Mouse (Mus musculus) testis, adult 10 weeks (tissue): Measurements from ENCODE around the gene Hrh2. TPM values are rescaled to one million over a fixed set of nuclear protein-coding genes. Genes with fewer than 3 reads are reported as not detected.

Experiments used
- polyA plus RNA-seq: library from polyadenylated mRNA; stranded (reverse); fragments of 350-450 nt; fragmentation: Illumina TruSeq; extraction: RNeasy Lipid Tissue Mini Kit (QIAGEN cat#74804); gene quantifications from one replicate; pipeline ENCODE4 v1.2.3, GENCODE M21; 2014; ENCODE audit warnings: low read depth, low replicate concordance

Hrh2 gene
- polyA plus RNA-seq: 0.13 TPM

GRCm38 (mm10) chr13:54192021-54192481 lies at the start of gene Hrh2:
TSS of gene Hrh2 (plus strand) at chr13:54192129.

Other genes starting within 250 kb of the Hrh2 start
- not detected for gene Drd1, start 136.4 kb upstream of the Hrh2 start, polyA plus RNA-seq
- 10.5 TPM for gene Sfxn1, start 120.3 kb upstream of the Hrh2 start, polyA plus RNA-seq
- 0.18 TPM for gene Cplx2, start 179.2 kb downstream of the Hrh2 start, polyA plus RNA-seq